ENCODE assay signal across 22 mouse cellular contexts in genomic region chr14:105708691-105709090, GRCm38 (mm10).
"Had no signal": no experiment of that assay in that cellular context is flagged by ENCODE, and none has a peak within 500 bp of the region (broad histone marks: within the 10 kb centered on the region; RNA-seq: fewer than 3 reads in every experiment).

No protein-coding gene starts in this region.

- H3K36me3 ChIP-seq: limb, embryonic 10.5 days; limb, embryonic 13.5 days; liver, embryonic 12.5 days; liver, embryonic 15.5 days; lung, embryonic 15.5 days; midbrain, embryonic 10.5 days; midbrain, embryonic 13.5 days; neural tube, embryonic 13.5 days; stomach, embryonic 15.5 days had no signal

- H3K27me3 ChIP-seq: limb, embryonic 13.5 days; liver, embryonic 12.5 days; liver, embryonic 15.5 days; lung, embryonic 15.5 days; megakaryocyte, embryonic 14.5 days; midbrain, embryonic 13.5 days; neural tube, embryonic 13.5 days; stomach, embryonic 15.5 days had no signal

- H3K9ac ChIP-seq: limb, embryonic 13.5 days; liver, embryonic 12.5 days; liver, embryonic 15.5 days; lung, embryonic 15.5 days; midbrain, embryonic 13.5 days; neural tube, embryonic 13.5 days; stomach, embryonic 15.5 days had no signal

- H3K27ac ChIP-seq: limb, embryonic 10.5 days; limb, embryonic 13.5 days; liver, embryonic 12.5 days; liver, embryonic 15.5 days; lung, embryonic 15.5 days; midbrain, embryonic 10.5 days; midbrain, embryonic 13.5 days; neural tube, embryonic 13.5 days; stomach, embryonic 15.5 days had no signal

- H3K4me1 ChIP-seq: limb, embryonic 10.5 days; limb, embryonic 13.5 days; liver, embryonic 12.5 days; liver, embryonic 15.5 days; lung, embryonic 15.5 days; midbrain, embryonic 10.5 days; midbrain, embryonic 13.5 days; stomach, embryonic 15.5 days had no signal

- H3K4me3 ChIP-seq: limb, embryonic 10.5 days; limb, embryonic 13.5 days; liver, embryonic 12.5 days; liver, embryonic 15.5 days; lung, embryonic 15.5 days; megakaryocyte, embryonic 14.5 days; midbrain, embryonic 10.5 days; midbrain, embryonic 13.5 days; myocyte; neural tube, embryonic 13.5 days; stomach, embryonic 15.5 days had no signal

- DNase-seq: kidney, adult 9 months; kidney, postnatal 14 days; kidney, postnatal 4 days; liver; lung, adult 18-20 months; lung, postnatal 10 days; lung, postnatal 36 days; retina, postnatal 1 day; right cerebral cortex, postnatal 25 days; spleen, adult 18-20 months; thymus, postnatal 25 days had no signal
